Mouse (Mus musculus) kidney, adult 2 months (tissue): Measurements from ENCODE around the gene Wdr59.

Experiments
- CTCF ChIP-seq: fragments of 200-500 bp; conservative IDR thresholded peaks from 2 replicates; pipeline ENCODE4 v1.5.1; 2011; ENCODE audit warnings: low read depth, mild to moderate bottlenecking, control low read depth, low read length, moderate library complexity, mixed read lengths; ENCODE audit not compliant: insufficient read depth, insufficient read length
- POLR2A ChIP-seq: fragments of 200-500 bp; IDR thresholded peaks from one replicate; pipeline ENCODE4 v1.6.1; 2011; ENCODE audit warnings: low read depth, low read length, control low read depth

DNA sequence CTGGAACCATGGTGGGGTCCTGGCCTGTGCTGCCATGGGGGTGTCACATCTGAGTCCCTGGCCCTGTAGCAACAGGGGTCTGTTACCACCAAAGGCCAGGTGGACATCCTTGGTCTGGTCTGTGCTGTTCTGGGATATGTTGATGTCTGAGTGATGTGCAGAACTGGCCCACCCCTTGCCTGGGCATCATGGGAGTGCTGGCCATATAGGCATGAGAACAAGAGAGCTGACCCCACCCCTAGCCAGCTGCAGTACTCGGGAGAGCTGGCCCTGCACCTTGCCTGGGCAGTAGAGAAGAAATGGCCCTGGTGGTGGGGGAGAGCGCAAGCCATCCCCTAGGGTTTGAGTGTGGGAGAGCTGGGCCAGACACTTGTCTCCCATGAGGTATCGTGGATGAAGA lies 102.7 kb downstream of the Wdr59 start:
- no peak for TF ChIP-seq CTCF
- TF ChIP-seq POLR2A, result no peak
